ENCODE assay signal across 9 mouse cellular contexts in the genomic region with DNA sequence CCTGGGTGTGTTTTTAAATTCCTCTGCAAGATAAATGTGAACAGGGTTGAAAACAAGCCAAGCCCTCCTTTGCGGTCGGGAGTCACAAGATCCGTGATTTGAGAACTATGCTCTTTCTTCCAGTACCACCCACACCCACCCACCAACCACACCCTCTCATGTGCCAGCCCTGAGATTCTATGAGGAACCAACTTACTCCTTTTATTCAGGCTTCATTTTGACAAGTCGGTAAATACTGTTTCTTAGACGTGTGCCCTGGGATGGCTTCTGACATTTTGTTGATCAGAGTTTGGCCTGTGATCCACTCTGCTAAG.
DNase-seq lines count a peak whose midpoint lies in the region; ATAC-seq and TF ChIP-seq lines count a peak whose summit lies in the region.
"Had no signal": no experiment of that assay in that cellular context is flagged by ENCODE, and none has a peak within 500 bp of the region (broad histone marks: within the 10 kb centered on the region; RNA-seq: fewer than 3 reads in every experiment).

No protein-coding gene starts in this region.

- peaks cover 23% of the 10 kb centered on the region for H3K4me1 ChIP-seq in heart, postnatal 0 days (ENCODE audit: control insufficient read depth, insufficient read depth)

- ATAC-seq in frontal cortex, adult (ENCODE audit: low TSS enrichment) = 0 out of 2 replicates have a peak, but pooled peaks have one; percentile 5
- peak; percentile 26; the same call in 1 of the 2 replicates for ATAC-seq in heart, postnatal 0 days (ENCODE audit: insufficient read depth, low read depth)

- H3K4me2 ChIP-seq in heart, postnatal 0 days (ENCODE audit: low read depth, low read length) = peak overlapping the region; percentile 42
- H3K4me2 ChIP-seq: embryonic facial prominence, embryonic 15.5 days had no signal

- 25% methylated on average over 5 of the region's 5 CpGs for WGBS in heart, postnatal 0 days

- no peak overlapping the region for H3K4me3 ChIP-seq in heart, postnatal 0 days (ENCODE audit: low read depth, low read length)
- H3K4me3 ChIP-seq: embryonic facial prominence, embryonic 15.5 days had no signal

- no peak for TF ChIP-seq EP300 in heart, postnatal 0 days (IDR thresholded peaks at IDR 0.05; ENCODE audit: low read depth)

- no peak for DNase-seq in frontal cortex, postnatal 10 days (ENCODE audit: low spot score in 2 of 2)
- peak; percentile 29 for DNase-seq in CD4-positive helper T cell, adult 2 months (ENCODE audit: low read depth, low spot score)
- DNase-seq in heart, postnatal 0 days (ENCODE audit: low spot score) = no peak
- DNase-seq in lung, postnatal 36 days = peak; percentile 81
- no peak for DNase-seq in embryo, embryonic 10.5 days (ENCODE audit: low spot score)
- no peak for DNase-seq in adrenal gland, adult 2 months
- no peak for DNase-seq in urinary bladder, adult 2 months (ENCODE audit: low spot score)

- H3K9me3 ChIP-seq in heart, postnatal 0 days (replicated peaks; ENCODE audit: control insufficient read depth, low read length) = no peaks in the 10 kb centered on the region
- H3K9me3 ChIP-seq: embryonic facial prominence, embryonic 15.5 days had no signal

- peak overlapping the region; percentile 51 for H3K27ac ChIP-seq in heart, postnatal 0 days (ENCODE audit: low read depth)
- H3K27ac ChIP-seq: embryonic facial prominence, embryonic 15.5 days had no signal

- TF ChIP-seq CTCF in heart, postnatal 0 days (IDR thresholded peaks at IDR 0.05; ENCODE audit: low read depth) = no peak

- H3K36me3 ChIP-seq in heart, postnatal 0 days (replicated peaks; ENCODE audit: control insufficient read depth, insufficient read depth, low read length) = no peaks in the 10 kb centered on the region
- H3K36me3 ChIP-seq: embryonic facial prominence, embryonic 15.5 days had no signal

- no peak overlapping the region for H3K9ac ChIP-seq in heart, postnatal 0 days (replicated peaks; ENCODE audit: low read depth, low read length)
- H3K9ac ChIP-seq: embryonic facial prominence, embryonic 15.5 days had no signal

- no peaks in the 10 kb centered on the region for H3K27me3 ChIP-seq in heart, postnatal 0 days (ENCODE audit: control insufficient read depth, insufficient read depth, low read length)
- H3K27me3 ChIP-seq: embryonic facial prominence, embryonic 15.5 days had no signal

Comparison
In these comparisons a context has a peak if more than half of its experiments do, and no peak if none do; other contexts are left out.
1. DNase-seq: peak in CD4-positive helper T cell, adult 2 months (single experiment) and lung, postnatal 36 days (single experiment); none in frontal cortex, postnatal 10 days (0 of 2), heart, postnatal 0 days (single experiment), embryo, embryonic 10.5 days (single experiment), adrenal gland, adult 2 months (single experiment) and urinary bladder, adult 2 months (single experiment).